Mouse (Mus musculus) telencephalon, adult 2 months (tissue): ENCODE measurements around the gene Rap1gap.

Source experiments
- DNase-seq: peaks from one replicate; pipeline ENCODE4 v3.0.0-alpha.2; 2011; ENCODE audit warnings: low read depth, low spot score

Rap1gap gene

DNA sequence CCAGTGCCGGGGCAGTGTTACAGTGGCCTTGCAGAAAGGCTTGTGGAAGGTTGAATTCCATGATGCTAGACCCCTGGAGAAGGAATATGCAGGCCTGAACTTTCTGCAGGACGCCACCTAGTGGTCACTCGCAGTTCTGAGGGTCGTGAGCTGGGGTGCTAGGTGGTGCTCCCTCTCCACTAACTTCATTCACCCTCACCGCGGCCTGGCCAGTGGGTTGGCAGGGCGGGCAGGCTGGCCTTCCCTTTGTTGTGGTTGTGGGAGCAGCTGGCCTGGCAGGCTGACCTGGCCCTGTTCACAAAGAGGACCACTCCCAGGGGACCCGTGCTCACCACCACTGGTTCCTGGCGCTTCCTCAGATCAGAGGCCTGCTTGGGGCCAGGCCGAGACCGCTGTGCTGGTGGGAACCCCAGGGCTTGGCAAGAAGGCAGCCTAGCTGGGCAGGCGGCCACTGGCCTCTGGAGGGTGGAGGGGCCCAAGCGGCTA lies 80.0 kb downstream of the Rap1gap start:
- DNase-seq = no peak

- DNase-seq = no peak
Observed at GRCm38 (mm10) chr4:137747091-137747490, 82.6 kb downstream of the Rap1gap start.

DNA sequence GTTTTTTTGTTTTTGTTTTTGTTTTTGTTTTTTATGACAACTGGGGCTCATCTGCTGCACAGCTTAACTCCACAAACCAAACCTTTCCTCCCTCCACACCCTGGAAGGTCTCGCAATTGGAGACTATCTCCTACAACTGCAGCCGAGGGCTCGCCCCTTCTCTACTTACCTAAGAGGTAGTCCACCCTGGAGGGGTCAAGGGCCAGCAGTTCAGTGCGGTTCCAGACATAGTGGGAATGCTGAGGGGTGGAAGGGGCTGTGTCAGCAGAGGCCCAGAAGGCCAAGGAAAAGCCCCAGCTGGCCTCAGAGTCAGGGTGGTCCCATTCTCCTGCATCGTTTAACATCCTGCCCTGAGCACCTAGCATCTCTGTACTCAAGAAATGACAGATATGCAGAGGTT lies 83.1 kb downstream of the Rap1gap start:
- DNase-seq = no peak

DNA sequence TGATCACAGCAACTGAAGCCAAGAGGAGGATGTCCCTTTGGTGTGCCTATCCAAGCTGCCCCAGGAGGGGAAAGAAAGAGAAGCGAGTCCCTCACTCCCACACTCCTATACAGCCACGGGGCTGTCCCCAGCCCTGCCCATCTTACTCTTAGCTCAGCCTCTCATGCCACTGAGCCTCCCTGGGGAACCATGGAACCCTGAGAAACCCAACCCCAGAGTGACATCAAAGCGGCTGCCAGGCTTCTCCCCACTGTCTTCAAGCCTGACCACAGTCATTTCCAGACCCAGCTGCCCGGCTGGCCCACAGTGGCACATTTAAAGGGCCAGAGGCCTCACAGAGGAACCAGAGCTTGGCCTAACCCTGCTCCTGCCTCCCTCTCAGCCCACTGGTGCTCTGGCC lies 84.2 kb downstream of the Rap1gap start:
- no peak for DNase-seq

- DNase-seq = no peak
Observed at GRCm38 (mm10) chr4:137749680-137750079, 85.2 kb downstream of the Rap1gap start.

GRCm38 (mm10) chr4:137750121-137750520 lies 85.6 kb downstream of the Rap1gap start:
- DNase-seq = no peak

DNA sequence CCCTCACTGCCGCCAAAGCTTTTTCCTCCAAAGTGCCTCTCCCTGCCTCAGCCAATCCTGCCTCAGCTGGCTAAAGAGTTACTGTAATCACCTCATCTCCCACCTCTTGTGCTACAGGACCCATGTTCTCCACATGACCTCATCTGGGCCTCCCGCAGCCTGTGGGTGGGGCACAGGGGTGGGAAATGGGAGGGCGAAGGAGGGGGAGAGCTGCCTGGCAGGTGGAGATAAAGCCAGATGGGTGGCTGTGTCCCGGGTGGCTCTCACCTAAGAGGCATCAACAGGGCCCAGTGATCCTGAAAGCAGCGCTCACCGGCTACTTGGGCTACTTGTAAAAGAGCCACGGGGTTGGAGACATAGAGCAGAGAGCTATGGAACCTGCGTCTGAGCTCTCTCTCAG lies 86.8 kb downstream of the Rap1gap start:
- no peak for DNase-seq

DNA sequence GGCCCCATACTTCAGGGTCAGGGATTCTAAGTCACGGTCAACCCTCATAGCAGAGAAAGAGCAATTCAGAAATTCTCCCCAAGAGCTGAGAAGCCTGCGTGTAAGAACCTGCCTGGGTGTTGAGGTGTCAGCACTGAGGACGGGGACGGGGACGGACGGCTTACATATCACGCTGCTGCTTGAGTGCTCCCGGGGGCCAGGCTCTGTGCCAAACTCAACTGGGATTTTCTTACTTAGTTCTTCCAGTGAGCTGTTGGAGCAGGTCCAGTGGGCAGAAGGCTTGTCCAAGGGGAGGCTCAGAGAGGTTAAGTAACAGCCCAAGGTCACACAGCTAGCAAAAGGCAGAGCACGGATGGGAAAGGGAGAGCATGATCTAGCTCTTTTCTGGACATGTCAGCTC lies 87.2 kb downstream of the Rap1gap start:
- no peak for DNase-seq

DNA sequence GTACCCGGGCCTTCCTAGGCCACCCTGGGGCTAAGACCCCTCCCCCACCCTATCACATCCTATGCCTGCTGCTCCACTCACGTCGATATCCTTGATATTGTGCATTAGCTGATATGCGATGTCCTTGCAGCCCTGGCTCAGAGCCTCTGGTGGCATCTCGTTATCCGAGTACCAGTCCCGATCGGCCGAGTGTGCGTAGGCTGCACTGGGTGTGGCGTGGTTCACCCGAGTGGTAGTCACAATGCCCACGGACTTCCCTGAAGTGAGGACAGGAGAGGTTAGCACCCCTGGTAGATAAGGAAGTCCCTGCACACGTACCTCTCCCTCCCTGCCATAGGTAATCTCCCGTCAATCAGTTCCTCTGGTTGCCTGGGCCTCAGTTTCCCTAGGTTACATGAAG lies 87.9 kb downstream of the Rap1gap start:
- no peak for DNase-seq

GRCm38 (mm10) chr4:137753199-137753598 lies 88.7 kb downstream of the Rap1gap start:
- no peak for DNase-seq

- DNase-seq = no peak
Observed at GRCm38 (mm10) chr4:137754446-137754845, 89.9 kb downstream of the Rap1gap start.

DNA sequence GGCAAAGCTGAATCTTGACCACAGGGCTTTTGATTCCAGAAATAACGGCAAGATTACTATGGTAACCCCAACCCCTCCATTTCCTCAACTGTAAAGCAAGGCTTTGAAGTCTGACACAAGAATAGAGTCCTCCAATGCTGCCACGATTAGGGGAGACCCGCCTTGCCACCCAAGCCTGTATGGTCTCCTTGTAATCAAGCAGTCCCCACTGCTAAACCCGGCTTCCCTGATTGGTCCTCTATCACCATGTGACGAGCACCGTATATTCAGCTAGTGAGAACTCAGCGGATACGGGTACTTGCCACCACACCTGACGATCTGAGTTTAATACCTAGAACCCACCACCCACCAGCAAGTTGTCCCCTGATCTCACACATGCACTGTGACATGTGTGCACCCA lies 98.4 kb downstream of the Rap1gap start:
- DNase-seq = no peak

DNA sequence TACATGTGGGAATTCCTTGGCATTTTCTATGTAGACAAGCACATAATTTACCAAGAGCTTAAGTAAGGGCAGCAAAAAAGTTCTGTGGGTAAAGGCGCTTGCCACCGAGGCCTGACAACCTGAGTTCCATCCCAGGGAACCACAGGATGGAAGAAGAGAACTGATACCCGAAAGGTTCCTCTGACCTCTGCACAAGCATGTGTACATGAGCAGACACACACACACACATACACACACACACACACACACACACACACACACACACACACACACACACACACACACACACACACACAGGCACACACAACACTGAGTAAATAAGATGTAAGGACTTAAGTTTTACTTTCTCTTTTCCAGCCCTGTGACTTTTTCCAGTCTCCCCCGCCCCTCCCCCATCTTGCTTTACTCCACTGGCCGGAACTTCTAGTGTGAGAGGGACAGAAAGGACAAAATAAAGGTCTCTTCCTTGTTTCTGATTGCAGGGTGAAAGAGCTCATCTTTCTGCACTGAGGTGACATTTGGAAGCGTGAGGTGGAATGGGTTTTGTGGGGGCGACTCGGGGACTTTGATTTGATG lies 99.5 kb downstream of the Rap1gap start:
- no peak for DNase-seq

DNA sequence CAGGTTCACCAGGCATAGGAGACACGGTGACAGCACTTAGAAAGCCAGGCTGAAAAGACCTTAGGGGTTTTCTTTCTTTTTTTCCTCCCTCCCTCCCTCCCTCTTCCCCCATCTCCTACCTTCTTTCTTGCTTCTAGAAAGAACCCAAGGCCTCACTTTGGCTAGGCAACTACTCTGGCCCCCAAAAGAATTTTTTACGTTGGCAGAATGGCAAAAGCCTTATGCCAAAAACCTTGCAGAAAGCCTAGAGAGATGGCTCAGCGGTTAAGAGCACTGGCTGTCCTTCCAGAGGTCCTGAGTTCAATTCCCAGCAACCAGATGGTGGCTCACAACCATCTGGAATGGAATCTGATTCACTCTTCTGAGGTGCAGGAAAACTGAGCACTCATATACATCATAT lies 100.1 kb downstream of the Rap1gap start:
- no peak for DNase-seq

- DNase-seq = no peak
Observed at GRCm38 (mm10) chr4:137765554-137765971, 101.0 kb downstream of the Rap1gap start.

- no peak for DNase-seq
Observed at GRCm38 (mm10) chr4:137766365-137766764, 101.8 kb downstream of the Rap1gap start.

GRCm38 (mm10) chr4:137768381-137768780 lies 103.9 kb downstream of the Rap1gap start:
- DNase-seq = no peak

DNA sequence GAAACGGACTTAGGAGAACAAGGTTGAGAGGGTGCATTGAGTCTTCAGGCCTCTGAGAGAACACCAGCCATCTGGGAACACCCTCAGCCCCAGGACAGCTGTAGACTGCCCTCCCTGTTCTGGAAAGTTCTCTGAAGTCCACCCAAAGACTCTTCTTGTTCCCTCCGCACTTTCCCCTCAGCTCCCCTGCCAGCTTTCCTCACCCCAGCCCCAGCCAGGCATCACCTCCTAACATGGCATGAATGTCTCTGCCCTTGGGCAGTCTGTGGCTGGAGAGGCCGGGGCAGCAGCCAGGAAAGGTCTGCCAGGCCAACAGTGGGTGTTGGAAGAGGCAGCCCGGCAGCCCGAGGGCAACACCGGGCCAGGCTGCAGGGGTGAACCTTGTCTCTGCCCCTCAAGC lies 104.3 kb downstream of the Rap1gap start:
- no peak for DNase-seq

DNA sequence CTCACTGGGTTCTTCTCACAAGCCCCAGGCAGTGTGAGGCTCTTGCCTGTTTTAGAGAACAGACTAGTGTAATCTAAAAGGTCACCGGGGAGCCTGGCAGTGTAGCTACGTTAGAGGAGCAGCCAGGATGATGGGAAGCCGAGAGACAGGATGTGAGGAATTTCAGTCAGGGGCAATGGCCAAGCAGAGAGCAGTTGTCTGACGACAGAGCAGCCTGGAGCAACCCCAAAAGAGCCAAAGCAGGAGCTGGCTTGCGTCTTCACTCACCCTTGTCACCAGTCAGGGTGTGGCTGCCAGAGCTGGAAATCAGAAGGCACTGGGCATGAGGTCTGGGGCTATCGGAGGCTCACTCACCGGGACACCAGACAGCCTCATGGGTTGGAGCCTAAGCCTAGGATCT lies 105.1 kb downstream of the Rap1gap start:
- no peak for DNase-seq

DNA sequence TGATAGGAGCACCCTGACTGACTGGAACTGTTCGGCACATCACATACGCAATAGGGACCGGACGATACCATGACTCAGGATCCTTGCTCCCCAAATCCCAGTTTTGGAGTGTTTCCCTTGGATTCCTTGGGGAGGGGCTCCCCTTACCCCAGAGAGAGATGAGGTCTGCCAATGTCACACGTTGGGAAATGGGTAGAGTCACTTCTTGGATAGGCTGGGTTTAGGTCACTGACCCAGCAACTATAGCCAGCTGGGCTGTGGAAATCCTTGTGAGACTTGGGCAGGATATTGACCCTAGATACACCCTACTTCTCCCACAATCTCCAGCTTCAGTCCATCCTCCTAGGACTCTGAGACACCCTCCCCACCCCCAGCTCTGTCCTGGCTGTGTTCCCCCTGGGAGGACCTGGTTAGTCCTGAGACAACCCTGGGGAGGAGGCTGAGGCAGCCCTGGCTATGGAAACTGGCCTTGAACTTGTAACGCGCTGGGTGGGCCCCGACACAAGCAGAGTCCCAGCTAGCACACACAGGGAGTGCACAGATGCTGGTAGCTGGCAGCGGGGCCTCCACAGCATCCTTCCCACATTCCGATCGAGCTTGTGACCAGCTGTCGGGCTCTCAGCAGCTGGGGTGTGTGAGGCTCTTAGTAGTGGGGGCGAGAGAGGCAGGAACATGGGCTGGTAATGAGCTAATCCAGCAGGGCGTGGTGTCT lies 106.5 kb downstream of the Rap1gap start:
- DNase-seq = no peak

GRCm38 (mm10) chr4:137771749-137772148 lies 107.2 kb downstream of the Rap1gap start:
- DNase-seq = no peak

- no peak for DNase-seq
Observed at GRCm38 (mm10) chr4:137772438-137773056, 108.0 kb downstream of the Rap1gap start.

DNA sequence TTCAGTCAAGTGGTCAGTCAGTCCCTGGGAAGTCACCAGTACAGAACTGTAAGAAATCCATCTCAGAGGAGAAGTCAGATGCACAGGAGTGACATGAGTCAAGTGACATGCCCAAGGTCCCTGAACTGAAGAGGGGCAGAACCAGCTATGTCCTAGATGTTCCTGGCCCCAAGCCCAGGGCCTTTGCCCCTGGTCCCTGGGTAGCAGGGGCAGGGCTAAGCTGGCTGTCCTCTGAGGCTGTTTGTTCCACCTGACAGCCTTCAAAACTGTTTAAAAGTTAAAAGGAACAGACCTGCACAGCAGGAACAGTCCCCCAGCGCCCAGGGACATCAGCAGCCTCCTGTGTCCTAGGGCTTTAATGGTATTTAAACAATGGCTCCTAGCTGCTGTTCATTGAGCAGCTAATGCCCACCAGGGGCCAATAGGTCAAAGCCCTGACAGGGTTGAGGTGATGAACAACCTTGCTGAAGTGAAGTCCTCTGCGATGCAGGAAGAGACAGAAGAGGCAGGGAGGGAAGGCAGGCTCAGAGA lies 108.9 kb downstream of the Rap1gap start:
- DNase-seq = no peak
